Mouse (Mus musculus): ENCODE measurements around the gene Adamtsl1.

Gene Adamtsl1

DNA sequence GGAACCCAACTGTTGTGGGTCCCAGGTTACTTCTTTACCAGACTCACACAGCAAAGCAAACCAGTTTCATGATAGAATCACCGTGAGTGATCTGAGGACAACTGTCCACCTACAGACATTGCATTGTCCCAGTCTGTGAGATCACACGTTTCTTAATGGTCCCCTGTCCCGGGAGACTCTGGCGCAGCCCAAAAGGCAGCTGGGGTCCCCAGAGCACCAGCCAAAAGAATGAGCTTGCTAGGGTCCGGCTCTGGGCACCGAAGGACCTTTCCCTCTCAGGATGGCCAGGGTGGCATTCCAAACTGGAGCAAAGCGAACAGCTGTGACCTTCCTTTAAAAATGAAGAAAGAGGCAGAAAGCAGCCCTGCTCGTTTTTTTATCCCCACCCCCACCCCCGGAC is at the start of gene Adamtsl1:
Gene Adamtsl1 (plus strand): TSS at position 381 of the 400 bp plus-strand sequence.
- peak; percentile 4 for DNase-seq (ENCODE audit: low read depth, low spot score)

DNA sequence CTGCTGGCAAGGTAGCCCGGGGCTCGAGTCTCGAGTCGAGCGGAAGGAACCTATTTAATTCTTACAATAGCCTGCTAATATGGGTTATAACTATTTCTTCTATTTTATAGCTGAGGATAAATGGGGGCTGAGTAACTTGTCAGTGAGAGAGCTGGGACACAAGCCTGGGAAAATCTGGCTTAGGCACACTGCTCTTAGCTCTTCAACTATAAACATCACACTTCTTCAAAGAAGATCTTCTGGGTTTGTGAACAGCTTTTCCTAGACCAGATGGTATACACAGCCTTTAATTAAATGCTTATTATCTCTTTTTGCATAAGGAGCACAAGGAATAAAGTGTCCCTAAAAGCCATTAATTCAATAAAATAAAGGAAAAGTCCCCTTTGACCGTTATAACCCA is 30.4 kb upstream of the Adamtsl1 start:
- no peak for DNase-seq (ENCODE audit: low read depth, low spot score)

DNA sequence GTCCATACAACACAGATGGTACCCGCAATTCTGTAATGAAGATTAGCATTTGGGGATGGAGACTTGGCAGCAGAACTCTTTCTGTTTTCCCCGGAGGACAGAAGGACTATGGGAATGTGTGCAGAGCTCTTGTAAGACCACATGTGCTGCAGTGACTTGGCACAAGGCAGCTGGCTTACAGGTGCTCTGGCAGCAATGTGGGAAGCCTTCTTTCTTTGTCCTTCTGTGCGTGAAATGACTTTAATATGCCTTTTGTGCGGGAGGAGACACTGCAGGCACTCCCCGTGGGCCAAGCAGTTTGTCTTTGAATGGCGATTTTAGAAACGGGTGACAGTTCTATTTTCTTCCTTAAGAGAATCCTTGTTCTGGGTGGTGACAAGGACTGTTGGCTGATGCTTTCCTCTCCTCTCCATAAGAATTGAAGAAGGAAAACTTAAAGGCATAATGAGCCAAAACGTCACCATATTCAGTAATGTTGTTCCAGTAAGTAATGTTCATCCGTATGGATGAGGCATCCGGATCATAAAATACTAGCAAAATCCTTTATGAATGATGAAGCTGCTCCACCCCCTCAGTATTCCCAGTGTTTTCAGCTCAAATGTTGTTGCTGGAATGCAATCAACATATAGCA is 27.5 kb upstream of the Adamtsl1 start:
- no peak for DNase-seq (ENCODE audit: low read depth, low spot score)

DNA sequence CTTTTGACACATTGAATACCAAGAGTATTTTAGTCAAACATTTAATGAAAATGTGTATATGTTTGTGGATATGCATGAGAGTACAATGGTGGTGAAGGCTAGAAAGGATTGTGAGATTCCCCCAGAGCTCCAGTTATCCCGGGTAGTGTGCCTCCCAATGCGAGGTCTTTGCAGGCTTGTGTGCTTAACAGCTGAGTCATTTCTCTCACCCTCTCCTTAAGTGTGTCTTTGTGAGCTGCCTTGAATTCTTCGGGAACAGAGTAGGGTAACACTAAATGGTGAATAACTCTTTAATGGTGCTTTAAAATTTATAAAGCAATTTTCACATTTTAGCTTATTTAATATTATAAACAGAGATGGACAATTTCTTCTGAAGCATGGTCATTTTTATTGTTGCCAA is 8.3 kb upstream of the Adamtsl1 start:
- DNase-seq (ENCODE audit: low read depth, low spot score), result no peak

DNA sequence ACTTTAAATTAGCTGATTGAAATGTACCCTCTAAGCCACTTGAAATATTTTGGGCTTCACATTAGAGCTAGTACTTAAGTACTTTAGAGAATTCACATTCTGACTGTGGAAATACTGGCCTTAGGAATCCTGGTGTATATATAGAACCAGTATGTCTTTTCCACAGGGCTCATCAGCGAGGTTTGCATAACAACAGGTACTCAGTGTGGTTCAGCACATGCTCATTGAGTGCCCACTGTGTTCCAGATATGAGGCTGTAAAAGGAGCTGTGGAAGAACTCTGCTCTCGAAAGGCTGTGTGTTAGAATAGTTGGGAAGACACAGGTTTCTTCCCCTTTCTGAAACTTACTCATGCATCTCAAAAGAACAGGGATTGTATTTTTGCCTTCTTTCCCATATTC is 7.0 kb upstream of the Adamtsl1 start:
- DNase-seq (ENCODE audit: low read depth, low spot score), result no peak

DNA sequence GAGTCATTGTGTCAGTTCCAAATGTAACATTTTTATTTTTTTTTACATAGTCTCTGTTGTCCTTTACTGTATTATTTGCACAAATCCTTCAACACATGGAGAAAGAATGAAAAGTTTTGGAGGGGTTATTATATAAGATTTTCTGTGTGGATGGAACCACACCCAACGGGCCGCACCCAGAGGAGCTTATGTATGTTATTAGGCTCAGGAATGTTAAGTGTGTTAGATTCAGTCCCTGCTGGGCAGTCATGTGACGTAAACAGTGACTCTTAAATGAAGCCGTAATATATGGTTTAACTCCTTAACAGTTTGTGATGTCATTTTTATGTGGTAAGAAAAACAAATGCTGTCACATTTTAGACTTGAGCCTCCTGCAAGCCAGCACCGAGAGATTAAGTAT is 6.5 kb upstream of the Adamtsl1 start:
- DNase-seq (ENCODE audit: low read depth, low spot score), result no peak

DNA sequence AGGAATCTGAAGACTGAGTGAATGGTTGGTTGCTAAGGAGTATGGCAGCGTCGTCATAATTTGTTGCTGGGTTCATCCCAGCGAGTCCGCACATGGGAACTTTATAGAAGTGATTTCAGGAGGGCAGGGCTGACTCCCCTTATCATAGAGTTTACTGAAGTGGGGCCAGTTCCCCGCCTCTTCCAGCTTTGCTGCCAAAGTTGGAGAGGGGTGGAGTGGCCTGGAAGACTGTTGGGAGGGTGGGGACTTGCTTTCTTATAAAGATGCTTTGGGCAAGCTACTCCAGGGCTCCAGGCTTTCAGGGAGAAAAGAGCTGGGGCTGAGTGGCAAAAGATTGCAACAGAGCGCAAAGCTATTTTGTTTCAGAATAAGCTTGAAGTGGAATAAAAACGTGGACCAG is 684 bp upstream of the Adamtsl1 start:
- DNase-seq (ENCODE audit: low read depth, low spot score), result no peak

DNA sequence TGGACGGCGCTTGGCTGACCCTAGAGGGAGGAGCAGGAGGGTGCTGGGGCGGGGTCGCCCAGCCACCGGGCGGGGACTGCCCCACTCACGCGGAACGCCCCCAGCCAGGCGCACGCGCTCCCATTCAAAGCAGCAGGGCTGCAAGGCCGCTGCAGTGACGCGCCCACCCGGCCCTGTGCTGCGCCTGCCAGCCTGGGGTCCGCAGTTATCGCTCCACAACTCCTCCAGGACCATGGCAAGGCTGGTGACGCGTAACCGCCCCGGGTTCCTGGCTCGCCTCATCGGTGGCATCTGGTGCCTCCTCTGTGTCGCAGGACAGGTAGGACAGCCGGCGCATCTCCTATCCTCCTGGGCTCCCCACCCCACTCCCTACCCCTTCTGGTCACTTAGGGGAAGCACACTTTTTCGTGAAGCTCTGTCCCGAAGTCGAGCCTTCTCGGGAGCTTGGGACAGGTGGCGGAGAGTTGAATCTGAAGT is 271 bp downstream of the Adamtsl1 start:
- DNase-seq (ENCODE audit: low read depth, low spot score), result peak; percentile 35

DNA sequence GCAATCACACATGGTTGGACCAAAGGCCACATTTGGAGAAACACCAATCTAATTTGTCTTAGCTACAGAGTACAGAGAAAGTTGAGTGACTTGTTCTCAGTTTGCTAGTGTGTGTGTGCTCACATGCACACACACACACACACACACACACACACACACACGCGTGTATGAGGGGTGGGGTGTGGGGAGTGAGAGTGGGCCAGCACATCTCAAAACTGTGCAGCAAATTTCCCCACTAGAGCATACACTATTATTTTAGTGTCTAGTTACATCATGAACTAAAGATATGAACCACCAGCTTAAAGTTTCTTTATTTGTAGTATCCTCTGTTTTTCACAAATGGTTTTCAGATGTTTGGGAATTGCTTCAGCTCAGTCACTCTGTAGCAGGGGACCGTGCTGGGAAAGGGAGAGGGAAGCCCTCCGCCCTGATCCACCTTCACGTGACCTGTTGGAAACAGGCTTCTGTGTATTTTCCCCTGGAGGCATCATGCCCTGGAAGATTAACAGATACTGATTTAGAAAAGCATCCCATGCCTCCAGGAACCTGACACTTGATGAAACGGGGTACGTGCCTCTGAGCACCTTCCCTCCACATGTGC is 13.1 kb downstream of the Adamtsl1 start:
- no peak for DNase-seq (ENCODE audit: low read depth, low spot score)

DNA sequence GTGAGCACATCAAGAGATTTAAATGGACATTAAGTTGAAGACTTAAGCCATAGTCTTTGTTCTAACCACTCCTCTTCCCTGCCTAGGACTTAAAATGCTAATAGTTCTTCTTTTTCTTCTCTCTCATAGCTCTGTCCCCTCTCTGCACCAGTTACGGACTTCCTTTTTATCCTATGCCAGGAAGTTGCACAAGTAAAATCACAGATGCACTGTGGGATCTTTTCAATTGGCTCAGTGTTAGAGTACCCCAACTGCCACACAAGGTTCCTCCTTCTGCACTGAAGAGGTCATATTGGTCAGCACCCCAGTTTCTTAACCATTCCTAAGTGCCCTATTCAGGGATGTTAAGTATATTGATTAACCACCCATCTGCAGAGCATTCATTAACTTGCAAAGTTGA is 15.9 kb downstream of the Adamtsl1 start:
- no peak for DNase-seq (ENCODE audit: low read depth, low spot score)

DNA sequence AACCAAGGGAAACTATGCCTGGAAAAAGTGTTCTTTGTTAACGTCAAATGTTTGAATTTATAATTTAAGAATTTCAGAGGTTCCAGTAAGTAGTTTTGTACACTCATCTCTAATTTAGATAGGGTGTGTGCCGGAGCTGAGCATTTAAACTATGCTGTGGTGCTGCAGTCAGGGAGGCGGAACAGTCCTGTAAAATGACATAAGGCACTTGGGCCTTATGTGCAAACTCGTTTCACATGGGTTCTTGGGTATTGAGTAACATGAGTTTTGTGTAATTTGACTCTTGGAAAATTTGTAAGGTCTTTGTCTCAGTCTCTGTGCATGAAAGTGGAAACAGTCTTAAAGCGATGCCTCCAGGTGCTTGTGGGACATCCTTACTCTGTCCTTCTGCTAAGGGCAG is 25.7 kb downstream of the Adamtsl1 start:
- DNase-seq (ENCODE audit: low read depth, low spot score), result no peak

DNA sequence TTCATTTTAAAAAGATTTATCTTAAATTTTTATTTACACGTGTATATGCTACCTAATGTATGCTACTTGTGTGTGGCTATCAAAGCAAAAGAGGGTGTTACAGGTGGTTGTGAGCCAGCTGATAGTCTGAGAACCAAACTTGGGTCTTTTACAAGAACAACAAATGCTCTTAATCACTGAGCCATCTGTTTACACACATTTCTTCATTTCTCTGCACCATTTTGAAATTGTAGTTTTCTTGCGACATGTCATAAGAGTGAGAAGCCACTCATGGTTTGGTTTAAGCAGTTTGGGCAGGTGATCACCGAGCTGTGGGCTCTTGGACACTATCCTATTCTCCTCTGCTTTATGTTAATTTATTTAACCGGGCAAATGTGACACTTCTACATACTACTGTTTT is 29.2 kb downstream of the Adamtsl1 start:
- no peak for DNase-seq (ENCODE audit: low read depth, low spot score)

DNA sequence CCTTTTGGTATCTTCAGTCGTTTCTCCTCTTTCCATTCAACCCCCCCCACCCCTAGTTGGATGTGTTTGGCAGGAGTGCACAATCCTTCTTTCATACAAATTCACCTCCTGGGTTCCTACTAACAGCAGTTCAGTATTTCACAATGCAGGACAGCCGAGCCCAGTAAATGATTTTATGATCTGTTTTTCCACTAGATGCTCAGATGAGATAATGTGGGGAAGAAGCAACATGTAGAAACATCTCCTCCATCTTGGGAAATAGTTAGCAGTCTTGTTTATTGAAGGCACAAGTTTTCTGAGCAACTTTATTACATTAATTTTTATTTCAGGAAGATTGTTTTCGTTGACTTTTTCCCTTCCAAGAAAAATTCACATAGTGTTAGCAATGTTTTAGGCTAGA is 40.7 kb downstream of the Adamtsl1 start:
- no peak for DNase-seq (ENCODE audit: low read depth, low spot score)

DNA sequence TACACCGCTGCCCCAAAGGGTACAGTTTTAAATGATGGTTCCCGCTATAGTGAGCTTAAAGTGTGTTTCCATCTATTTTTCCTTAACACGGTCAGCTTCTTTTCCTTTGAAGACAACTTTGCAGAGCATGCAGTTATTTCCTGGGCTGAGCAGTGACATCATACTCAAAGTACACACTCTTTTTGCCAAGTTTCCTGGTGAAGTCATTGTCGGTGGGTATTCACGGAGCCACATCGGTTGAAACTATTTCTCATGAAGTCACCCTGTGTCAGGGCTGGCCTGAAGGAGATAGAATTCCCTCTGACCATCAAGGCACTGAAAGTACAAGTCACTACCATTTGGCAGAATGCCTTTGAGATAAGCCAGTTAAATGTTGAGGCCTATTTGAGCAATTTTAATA is 45.8 kb downstream of the Adamtsl1 start:
- DNase-seq (ENCODE audit: low read depth, low spot score), result no peak

DNA sequence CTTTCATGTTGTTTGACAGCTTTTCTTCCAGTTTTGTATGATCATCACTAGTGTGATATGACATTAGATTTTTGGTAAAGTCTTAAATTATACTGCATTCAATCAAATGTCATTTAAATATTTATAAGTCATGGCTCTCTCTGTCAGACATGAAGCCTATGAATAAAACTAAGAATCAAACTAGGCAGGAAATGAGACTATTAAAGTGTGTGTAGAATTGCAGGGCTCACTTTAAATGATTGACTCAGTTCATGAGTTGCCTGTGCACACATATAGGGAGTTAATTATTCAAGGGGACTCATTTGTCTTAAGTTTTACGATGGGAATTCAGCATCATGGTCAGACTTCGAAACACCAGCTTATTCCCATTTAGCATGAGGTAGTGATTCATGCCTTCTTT is 71.5 kb downstream of the Adamtsl1 start:
- no peak for DNase-seq (ENCODE audit: low read depth, low spot score)

DNA sequence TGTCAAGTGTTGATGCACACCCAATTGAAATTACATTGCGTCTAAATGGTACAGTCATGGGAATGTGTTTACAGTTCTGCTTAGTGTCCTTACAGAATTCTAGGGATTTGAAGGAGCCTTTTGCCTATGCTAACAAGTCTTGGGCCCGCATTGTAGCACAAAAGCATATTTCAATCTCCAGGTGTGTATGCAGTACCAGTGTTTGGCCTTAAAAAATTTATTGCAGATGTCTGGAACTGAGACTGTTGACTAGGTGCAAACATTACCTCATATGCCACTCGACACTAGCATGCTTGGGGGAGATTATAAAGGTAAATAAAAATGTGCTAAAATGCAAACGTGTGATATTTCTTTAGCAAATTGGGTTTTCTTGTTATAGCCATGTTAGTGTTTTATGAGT is 75.0 kb downstream of the Adamtsl1 start:
- DNase-seq (ENCODE audit: low read depth, low spot score), result no peak

DNA sequence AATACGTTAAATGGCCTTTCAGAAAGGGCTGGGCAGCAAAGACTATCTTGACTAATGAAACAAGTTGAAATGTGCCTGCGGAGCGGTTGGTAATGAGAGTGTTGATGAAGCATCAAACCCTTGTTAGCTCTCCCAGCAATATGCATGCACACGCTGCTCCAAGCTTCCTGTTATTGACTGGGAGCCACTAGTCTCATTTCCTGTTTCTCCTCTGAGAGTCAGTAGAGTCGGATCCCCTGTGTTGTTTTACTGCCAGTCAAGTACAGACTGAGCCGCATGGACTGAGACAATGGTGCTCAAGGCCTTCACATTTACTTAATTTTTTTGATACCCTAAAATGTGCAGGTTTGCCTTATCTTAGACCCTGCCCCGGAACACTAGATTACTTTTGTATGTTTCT is 77.1 kb downstream of the Adamtsl1 start:
- DNase-seq (ENCODE audit: low read depth, low spot score), result no peak

DNA sequence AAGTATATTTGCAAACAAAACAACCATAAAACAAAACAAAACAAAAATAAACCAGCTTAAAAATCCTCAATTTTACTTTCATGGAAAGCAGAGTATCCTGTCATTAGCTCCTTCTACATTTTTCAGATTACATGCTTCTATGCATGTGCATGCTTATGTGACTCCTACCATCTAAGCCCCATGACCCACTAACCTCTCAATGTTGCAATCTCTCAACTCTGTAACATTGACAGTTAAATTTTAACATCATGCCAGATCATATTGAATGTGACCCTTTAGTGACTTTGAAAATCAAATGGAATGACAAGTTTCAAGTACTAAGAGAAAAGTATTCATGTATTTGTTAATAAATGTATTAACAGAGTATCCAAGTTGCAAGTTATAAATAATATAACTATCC is 80.2 kb downstream of the Adamtsl1 start:
- DNase-seq (ENCODE audit: low read depth, low spot score), result no peak

DNA sequence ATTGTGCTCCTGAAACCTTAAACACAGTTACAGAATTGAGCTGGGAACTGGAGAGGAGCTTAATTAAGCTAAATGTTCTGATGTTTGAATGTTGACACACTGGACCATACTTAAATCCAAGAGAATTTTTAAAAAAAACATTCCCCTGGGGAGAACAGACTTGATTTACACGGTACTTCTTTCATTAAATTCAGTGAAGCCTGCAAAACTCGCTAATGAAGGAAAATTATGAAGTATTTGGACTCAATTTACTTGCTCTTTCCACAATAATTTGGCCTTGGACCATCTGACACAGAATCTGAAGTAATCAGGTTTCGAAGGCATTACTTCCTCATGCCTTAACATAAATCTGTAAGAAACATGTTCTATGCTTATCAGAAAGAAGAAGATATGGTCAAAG is 99.4 kb downstream of the Adamtsl1 start:
- DNase-seq (ENCODE audit: low read depth, low spot score), result no peak

DNA sequence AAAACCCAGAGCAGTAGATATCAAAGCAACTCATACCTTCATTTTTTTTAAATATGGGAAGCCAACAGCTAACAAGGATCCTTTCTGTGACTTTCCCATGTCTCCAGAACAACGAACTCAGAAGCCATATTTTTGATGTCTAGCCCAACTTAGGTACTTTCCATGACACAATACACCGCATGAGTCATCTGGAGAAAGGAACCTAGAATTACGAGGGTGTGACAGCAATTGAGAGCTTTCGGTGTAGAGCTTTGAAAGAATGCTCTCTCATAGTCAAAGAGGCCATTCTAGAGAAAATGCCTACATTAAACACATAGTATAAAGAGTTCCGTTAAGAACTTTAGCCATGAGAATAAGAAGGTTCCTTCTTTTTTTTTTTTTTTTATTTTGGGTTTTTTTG is 104.8 kb downstream of the Adamtsl1 start:
- DNase-seq (ENCODE audit: low read depth, low spot score), result no peak

DNA sequence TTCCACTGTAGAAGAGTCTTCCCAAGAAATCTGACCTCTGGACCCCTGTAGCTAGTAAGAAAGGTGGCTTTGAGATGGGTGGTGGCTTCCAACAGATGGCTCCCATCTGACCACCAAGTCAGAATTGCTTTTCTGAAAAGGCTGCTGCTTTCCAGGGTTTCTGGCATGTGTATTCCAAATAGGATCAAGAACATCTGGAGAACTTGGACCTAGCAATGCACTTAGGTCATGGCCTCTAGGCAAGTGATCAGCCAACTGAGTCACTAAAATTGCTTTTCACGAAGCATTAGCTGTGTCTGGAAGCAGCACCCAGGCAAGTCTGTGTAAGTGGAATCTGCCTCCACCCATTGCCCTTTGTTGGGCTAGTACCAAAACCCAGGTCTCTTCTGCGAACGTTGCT is 105.3 kb downstream of the Adamtsl1 start:
- DNase-seq (ENCODE audit: low read depth, low spot score), result no peak

DNA sequence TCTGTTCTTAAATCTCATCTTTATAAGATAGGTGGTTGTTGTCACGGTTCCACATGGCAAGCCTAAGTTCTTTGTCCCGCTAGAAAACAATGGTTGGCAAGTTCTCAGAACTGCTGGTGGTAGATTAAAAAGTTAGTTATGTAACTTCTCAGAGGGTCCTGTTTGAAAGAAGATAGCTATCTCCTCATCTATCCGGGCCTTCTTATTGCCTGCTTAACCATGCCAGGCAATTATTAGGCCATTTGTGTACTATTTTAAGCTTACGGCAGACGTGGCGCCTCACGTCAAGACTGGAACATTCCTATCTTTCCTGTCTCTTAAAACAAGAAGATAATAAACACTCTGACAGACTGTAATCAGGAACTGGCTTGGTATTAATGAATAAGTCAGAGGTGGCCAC is 115.4 kb downstream of the Adamtsl1 start:
- DNase-seq (ENCODE audit: low read depth, low spot score), result no peak

DNA sequence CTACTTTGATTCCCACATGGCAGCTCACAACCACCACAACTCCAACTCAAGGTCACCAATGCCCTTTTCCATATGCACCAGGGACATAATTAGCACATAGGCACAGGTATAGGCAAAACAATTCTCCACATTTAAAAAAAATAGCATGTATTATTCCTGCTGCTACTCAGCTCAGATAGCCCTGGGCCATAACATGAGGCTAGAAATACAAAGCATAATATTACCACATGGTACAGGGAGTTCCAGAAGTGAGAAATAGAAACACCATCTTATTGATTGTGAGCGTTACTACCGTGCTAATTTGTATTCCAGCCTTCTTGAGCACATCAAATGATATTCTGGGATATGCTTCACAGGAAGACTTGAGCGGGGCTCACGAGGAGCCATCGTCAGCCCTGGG is 155.3 kb downstream of the Adamtsl1 start:
- DNase-seq (ENCODE audit: low read depth, low spot score), result no peak

DNA sequence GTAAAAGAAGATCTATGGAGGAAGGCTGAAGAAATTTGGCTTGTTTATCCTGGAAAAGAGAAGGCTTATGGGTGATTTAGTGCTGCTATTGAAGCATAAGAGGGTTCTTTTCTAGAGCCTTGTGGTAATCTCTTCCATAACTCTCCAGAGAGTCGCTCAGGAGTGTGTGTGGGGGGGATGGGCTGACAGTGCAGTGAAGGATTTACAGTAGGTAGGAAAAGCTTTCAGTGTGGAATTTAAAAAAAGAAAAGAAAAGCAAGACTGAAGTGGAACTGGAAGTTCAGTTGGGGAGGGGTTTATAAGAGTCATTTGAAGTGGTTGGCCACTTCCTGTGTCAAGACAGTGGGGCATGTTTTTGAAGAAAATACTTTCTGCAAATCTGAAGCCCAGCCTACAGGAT is 155.8 kb downstream of the Adamtsl1 start:
- DNase-seq (ENCODE audit: low read depth, low spot score), result no peak
